Mouse (Mus musculus): Measurements from ENCODE around the gene Gm3543.
"Not testable (repeated sequence)": the region's sequence is repeated elsewhere in the genome, so short reads cannot be mapped to it uniquely, and the experiment has no call there.

DNA sequence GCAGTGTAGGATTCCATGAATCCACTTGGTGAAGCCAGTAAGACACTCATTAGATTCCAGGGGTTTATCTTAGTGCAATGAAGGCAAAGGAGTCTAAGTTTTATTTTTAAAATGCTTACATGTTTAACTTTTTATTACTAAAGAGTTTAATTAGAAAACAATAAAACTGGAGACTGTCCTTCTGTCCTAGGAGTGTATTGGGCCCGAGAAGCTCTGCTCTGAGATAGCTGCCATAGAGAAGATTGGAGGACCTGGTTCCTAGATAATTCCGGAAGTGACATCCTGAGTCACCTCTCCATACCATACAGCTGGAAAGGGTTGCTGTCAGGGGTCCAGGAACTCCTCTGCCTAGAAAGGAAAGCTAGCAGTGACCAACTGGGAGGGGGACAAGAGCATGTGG, 39.4 kb downstream of the Gm3543 start, which contains the start of gene 1700024B05Rik:
- TF ChIP-seq CTCF (IDR thresholded peaks at IDR 0.05; ENCODE audit: low read depth, low read length); POLR2A (IDR thresholded peaks at IDR 0.05; ENCODE audit: borderline replicate concordance, low read depth, low read length): not testable (repeated sequence)
